Mouse (Mus musculus): Measurements from ENCODE around the gene Stk16. TPM values are rescaled to one million over a fixed set of nuclear protein-coding genes. Genes with fewer than 3 reads are reported as not detected.

Gene Stk16
- total RNA-seq (2023), result 10 to 100 TPM; 84.4 to 86.3 TPM

DNA sequence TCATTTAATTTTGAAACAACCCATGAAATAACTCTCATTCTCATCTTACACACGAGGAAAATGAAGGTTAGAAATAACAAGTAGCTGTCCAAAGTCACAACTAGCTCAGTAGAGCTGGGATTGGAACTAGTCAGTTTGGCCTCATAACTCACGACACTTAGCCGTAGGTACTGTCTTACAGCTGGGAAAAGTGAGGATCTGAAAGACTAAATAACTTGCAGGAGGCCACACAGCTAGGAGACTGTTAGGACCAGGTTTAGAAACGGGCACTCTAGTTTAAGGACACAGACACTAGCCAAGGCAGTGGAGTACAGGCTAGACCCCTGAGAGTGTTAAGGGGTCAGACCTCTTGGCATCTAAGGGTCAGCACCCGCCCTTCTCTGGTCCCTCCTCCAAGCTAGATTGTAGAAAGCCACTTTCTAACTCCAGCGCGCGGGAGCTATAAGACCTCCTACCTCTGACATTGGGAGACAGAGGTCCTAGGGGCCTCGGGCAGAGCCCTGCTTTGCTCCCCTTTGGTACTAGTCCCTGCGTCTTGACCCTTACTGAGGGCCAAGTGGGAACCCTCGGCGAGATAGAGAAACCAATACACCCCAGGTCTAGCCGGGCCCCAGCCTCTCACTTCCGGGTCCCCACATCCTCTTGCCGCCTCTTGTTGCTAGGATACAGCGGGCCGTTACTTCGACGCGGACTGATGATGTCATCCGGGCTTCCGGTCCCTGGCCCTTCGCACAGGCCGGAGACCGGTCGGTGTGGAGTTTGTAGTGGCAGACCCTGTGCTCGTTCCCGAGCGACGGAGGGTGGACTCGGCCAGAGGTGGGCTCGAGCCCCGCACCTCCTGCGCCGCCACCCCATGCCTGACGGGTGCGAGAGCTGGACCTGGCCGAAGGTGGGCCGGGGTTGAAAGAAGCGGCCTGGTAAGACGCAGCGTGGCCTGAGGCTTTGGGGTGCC lies at the start of gene Stk16, which contains the start of gene Glb1l:
Gene Stk16, plus strand, starts transcription at position 703 of the 952 bp plus-strand sequence.
Gene Glb1l, minus strand, starts transcription at position 678 of the 952 bp plus-strand sequence.

GRCm38 (mm10) chr1:75168472-75169464 lies 41.9 kb upstream of the Stk16 start, which contains the start of gene Zfand2b:
Gene Zfand2b (plus strand): TSS chr1:75168646.

DNA sequence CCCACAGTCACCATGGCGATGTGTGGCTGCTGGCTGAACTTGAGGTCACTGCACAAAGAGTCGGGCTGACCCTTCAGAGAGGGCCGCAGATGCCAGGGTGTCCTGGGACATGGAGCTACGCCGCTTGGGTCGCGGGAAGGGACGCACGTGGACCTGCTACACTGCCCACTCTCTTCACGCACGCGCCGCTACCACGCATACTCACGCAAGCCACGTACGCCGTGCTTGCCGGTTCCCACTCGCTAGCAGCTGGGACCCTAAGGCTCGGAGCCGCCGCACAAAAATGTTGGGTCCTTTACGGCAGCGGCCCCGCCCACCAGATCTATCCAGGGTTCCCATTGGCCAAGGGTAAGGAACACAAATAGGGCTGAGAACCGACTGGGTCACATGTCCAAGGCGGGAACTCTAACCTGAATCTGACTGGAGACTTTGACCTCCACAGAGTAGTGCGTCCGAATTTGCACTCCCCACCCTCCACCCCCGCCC lies 30.5 kb upstream of the Stk16 start, which contains the start of gene Abcb6:
Gene Abcb6, minus strand, starts transcription at position 288 of the 486 bp plus-strand sequence.

DNA sequence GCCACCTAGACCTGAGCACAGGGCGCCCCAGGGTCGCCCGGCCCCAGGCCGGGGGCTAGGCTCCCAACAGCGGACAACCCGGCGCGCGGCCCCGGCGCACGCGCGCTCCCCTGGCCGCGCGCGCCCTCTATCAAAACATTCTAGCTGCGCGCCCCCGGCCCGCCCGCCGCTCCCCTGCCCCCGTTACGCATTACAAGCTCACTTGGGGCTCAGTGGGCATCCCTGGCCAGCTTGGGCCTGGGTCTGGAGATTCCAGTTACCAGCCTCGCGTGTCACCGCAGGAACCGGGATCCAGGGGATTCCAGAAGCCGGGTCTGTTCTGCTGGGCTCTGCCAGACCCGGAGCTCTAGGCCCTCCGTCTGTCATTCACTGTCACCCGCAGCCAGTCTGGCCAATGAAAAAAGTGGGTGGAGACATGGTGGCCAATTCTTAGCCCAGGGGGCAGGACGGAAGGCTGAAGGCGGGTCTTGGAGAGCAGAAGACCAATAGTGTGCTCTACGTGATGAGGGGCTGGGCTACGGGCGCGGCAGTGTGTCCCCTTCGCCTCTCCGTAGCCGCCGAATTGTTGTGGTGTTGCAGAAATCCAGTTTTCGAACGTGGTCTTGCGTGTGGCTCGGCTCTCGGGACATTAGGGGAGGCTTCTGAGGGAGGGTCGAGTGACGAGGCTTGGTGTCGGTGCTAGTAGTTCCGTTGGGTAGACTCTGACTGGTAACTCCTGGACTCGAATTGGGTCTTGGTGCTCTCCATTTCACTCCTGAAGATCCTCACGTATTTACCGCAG lies 18.8 kb upstream of the Stk16 start, which contains the start of the genes Ankzf1 and Atg9a:
Gene Ankzf1, plus strand, starts transcription at position 530 of the 781 bp plus-strand sequence.
Gene Atg9a, minus strand, starts transcription at position 575 of the 781 bp plus-strand sequence.

GRCm38 (mm10) chr1:75219531-75219930 lies 8.9 kb downstream of the Stk16 start, which contains the start of gene Tuba4a:
Gene Tuba4a (minus strand): TSS chr1:75219865.

GRCm38 (mm10) chr1:75231664-75232152 lies 21.1 kb downstream of the Stk16 start, which contains the start of gene A630095N17Rik:
Gene A630095N17Rik (minus strand): TSS chr1:75232102.

GRCm38 (mm10) chr1:75236117-75237050 lies 25.7 kb downstream of the Stk16 start, which contains the start of gene Dnajb2:
Gene Dnajb2 (plus strand): TSS chr1:75236406.

DNA sequence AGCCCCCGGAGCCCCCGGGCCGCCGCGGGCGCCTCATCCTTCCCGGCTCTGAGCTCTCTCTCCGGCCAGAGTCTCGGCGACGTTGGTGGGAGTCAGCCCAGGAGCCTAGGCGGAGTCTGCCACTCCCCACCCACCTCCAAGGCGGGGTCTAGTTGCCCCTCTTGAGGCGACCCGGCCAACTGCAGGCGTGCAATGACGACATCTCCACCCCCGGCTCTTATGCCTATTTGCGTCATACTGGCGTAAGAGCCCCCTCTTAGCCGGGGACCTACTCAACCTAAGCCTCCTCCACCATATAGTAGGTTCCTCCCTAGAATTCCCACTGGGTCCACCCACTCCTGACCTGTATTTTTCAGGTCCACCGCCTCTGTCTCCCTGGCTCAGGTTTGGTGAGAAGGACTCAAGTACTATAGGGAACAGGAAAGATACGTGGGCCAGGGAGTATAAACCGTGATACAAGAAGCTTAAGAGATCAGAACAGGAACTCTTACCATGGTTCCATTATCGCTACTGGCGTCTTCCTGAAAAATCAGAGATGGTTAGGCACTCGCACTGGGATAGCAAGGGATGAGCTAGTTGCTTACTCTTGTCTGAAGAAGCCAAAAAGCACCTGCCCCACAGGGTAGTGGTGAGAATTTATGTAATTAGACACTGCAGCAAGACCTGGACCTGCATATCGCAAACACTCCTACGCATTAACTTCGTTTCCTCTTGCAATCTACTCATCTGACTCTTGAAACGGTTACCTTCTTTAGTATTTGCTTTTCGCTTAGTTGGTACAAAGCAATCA lies 53.6 kb downstream of the Stk16 start, which contains the start of gene Ptprn:
Gene Ptprn, minus strand, starts transcription at position 412 of the 790 bp plus-strand sequence.

Other genes starting within 250 kb of the Stk16 start
- gene Nhej1, start 85.6 kb upstream of the Stk16 start, total RNA-seq (2023), result 1 to 10 TPM; 4.4 to 4.8 TPM
- gene Slc23a3, start 76.9 kb upstream of the Stk16 start, total RNA-seq (2023), result 1 to 10 TPM; 1.2 TPM
- 100 to 1,000 TPM; 115 to 119 TPM for gene Cnppd1, start 68.1 kb upstream of the Stk16 start, total RNA-seq (2023)
- gene Retreg2, start 68.1 kb upstream of the Stk16 start, total RNA-seq (2023), result 10 to 100 TPM; 66.3 to 67.3 TPM
- gene Zfand2b, start 42.2 kb upstream of the Stk16 start, total RNA-seq (2023), result 10 to 100 TPM; 46.1 to 59.1 TPM
- 1 to 10 TPM; 3.4 to 4.9 TPM for gene Abcb6, start 30.4 kb upstream of the Stk16 start, total RNA-seq (2023)
- 10 to 100 TPM; 20.9 to 22.2 TPM for gene Ankzf1, start 18.7 kb upstream of the Stk16 start, total RNA-seq (2023)
- gene Atg9a, start 18.6 kb upstream of the Stk16 start, total RNA-seq (2023), result 10 to 100 TPM; 51.1 to 58.9 TPM
- gene Glb1l, start within 50 bp of the Stk16 start, total RNA-seq (2023), result 10 to 100 TPM; 21.6 to 24.5 TPM
- gene Tuba4a, start 9.0 kb downstream of the Stk16 start, total RNA-seq (2023), result 10 to 100 TPM; 66.8 to 88.0 TPM
- not detected for gene A630095N17Rik, start 21.3 kb downstream of the Stk16 start, total RNA-seq (2023)
- 10 to 100 TPM; 16.5 to 20.4 TPM for gene Dnajb2, start 25.6 kb downstream of the Stk16 start, total RNA-seq (2023)
- not detected for gene Ptprn, start 53.7 kb downstream of the Stk16 start, total RNA-seq (2023)
- not detected for gene Resp18, start 67.6 kb downstream of the Stk16 start, total RNA-seq (2023)
- gene Dnpep, start 107.2 kb downstream of the Stk16 start, total RNA-seq (2023), result 10 to 100 TPM; 39.5 to 46.6 TPM
- under 1 TPM in 1 of 2 experiments, not detected in 1; 0.42 TPM for gene Des, start 149.5 kb downstream of the Stk16 start, total RNA-seq (2023)
- gene Speg, start 164.5 kb downstream of the Stk16 start, total RNA-seq (2023), result not detected
- gene Gmppa, start 225.1 kb downstream of the Stk16 start, total RNA-seq (2023), result 10 to 100 TPM; 70.8 to 74.7 TPM
- gene Asic4, start 239.6 kb downstream of the Stk16 start, total RNA-seq (2023), result not detected